Mouse (Mus musculus): Measurements from ENCODE around the gene Defb43. TPM values are rescaled to one million over a fixed set of nuclear protein-coding genes. Genes with fewer than 3 reads are reported as not detected.

The Defb43 gene
- polyA plus RNA-seq, 1 experiment from 2014 or later, result not detected

DNA sequence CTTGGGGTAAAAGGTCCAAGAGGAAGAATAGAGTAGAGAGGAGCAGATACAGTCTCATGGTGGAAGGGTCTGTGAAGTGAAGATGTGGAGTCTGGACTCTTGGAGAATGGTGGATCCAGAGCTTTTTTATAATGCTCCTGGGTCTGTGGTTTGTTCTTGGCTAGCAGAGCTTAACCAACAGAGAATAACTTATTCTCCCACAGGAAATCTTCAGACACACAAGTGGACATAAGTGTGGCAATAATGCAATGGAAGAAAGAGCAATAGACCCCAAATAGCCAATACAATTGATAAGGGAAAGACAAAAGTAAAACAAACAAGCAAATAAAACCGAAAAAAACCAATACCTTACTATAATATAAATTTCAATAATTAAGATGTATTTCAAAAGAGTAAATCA, 27.2 kb upstream of the Defb43 start, which contains the start of gene Defb48:
Gene Defb48 (minus strand): TSS at position 101 of the 400 bp plus-strand sequence.
- ATAC-seq (no peak), DNase-seq (no peak)
- H3K27me3 ChIP-seq (ENCODE audit: insufficient read depth, low read length), result no peaks in the 10 kb centered on the region
- 56% methylated on average over 1 of the region's 1 CpGs for WGBS (ENCODE audit: insufficient replicate concordance)
- no peaks in the 10 kb centered on the region for H3K36me3 ChIP-seq (replicated peaks; ENCODE audit: insufficient read depth, low read length)
- H3K27ac ChIP-seq (ENCODE audit: low read depth), result no peak within 1 kb of the TSS
- TF ChIP-seq CTCF (IDR thresholded peaks at IDR 0.05; ENCODE audit: low read depth) (no peak), EP300 (IDR thresholded peaks at IDR 0.05; ENCODE audit: low read depth) (no peak)
- no peaks in the 10 kb centered on the region for H3K4me1 ChIP-seq (ENCODE audit: insufficient read depth)
- H3K4me3 ChIP-seq (ENCODE audit: low read depth, low read length), result no peak within 1 kb of the TSS
- no peak within 1 kb of the TSS for H3K4me2 ChIP-seq (ENCODE audit: low read depth, low read length)
- H3K9me3 ChIP-seq (ENCODE audit: low read length), result no peaks in the 10 kb centered on the region
- no peak within 1 kb of the TSS for H3K9ac ChIP-seq (replicated peaks)

DNA sequence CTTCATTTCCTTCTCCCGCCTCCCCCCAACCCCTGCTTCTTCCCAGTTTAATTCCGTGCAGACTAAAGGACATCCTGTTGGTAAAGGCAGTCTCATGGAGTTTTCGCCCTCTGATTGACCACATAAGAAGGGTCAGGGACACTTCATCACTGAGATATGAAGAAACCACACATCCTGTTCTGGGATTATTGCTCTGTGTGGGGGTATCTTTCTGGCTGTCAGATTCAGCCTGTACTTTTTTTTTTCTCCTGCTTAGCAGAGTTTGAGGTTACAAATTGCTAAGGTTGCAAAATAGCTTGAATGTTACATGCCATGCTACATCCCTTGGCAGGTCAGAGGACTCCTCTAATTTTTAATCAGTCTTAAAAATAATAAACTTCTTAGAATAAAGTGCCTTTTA, 20.3 kb upstream of the Defb43 start:
- ATAC-seq, result 0 out of 2 replicates have a peak, but pooled peaks have one; percentile 21
- H3K4me1 ChIP-seq (ENCODE audit: insufficient read depth), result no peaks in the 10 kb centered on the region
- WGBS (ENCODE audit: insufficient replicate concordance), result 42% methylated on average over 3 of the region's 3 CpGs

DNA sequence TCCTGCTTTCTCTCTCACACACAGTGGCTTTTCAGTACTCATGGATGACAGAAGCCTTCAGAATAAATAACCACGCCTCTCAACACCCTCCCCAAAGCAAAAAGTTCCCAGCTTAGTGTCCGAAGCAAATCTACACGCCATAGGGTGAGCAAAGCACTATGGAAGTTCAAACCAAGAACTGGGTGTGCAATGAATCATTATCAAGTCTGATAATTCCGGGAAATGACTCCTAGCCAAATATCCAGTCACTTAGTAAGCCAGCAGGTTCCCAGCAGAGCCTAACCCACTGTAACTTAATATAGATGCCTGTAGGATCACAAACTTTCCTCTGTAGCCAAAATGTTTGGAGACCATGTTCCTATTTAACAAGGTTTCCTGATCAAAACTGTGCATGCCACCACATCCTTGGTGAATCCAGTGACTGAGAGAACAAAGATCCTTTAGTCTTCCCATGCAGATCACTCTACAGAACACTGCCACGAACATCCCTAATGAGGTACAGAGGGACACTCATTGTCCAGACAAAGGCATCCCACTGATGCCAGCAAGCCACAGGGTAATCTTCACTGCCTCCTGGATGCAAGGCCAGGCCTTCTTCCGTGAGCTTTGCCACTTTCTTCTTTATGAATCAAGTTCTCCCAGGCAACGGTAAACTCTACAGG, 19.6 kb upstream of the Defb43 start:
- Histone ChIP-seq H3K9ac (replicated peaks) (no peak overlapping the region), H3K36me3 (replicated peaks; ENCODE audit: insufficient read depth, low read length) (no peaks in the 10 kb centered on the region), H3K4me2 (ENCODE audit: low read depth, low read length) (no peak overlapping the region), H3K4me1 (ENCODE audit: insufficient read depth) (no peaks in the 10 kb centered on the region), H3K4me3 (ENCODE audit: low read depth, low read length) (no peak overlapping the region), H3K27ac (ENCODE audit: low read depth) (no peak overlapping the region; the same call in 1 of the 2 replicates), H3K27me3 (ENCODE audit: insufficient read depth, low read length) (no peaks in the 10 kb centered on the region), H3K9me3 (ENCODE audit: low read length) (no peaks in the 10 kb centered on the region)
- DNase-seq (no peak), ATAC-seq (no peak)
- 76% methylated on average over 7 of the region's 7 CpGs for WGBS (ENCODE audit: insufficient replicate concordance)
- TF ChIP-seq CTCF (IDR thresholded peaks at IDR 0.05; ENCODE audit: low read depth) (no peak), EP300 (IDR thresholded peaks at IDR 0.05; ENCODE audit: low read depth) (no peak)

More for the DNA sequence above, 20.3 kb upstream of the Defb43 start:
- H3K4me2 ChIP-seq (ENCODE audit: low read depth, low read length), result no peak overlapping the region
- no peak overlapping the region; the same call in 1 of the 2 replicates for H3K27ac ChIP-seq (ENCODE audit: low read depth)
- H3K9me3 ChIP-seq (ENCODE audit: low read length), result no peaks in the 10 kb centered on the region
- TF ChIP-seq CTCF (IDR thresholded peaks at IDR 0.05; ENCODE audit: low read depth) (no peak), EP300 (IDR thresholded peaks at IDR 0.05; ENCODE audit: low read depth) (peak; percentile 23; the same call in 1 of the 2 replicates)
- H3K36me3 ChIP-seq (replicated peaks; ENCODE audit: insufficient read depth, low read length), result no peaks in the 10 kb centered on the region
- no peak for DNase-seq
- H3K27me3 ChIP-seq (ENCODE audit: insufficient read depth, low read length), result no peaks in the 10 kb centered on the region
- H3K9ac ChIP-seq (replicated peaks), result no peak overlapping the region
- H3K4me3 ChIP-seq (ENCODE audit: low read depth, low read length), result no peak overlapping the region

DNA sequence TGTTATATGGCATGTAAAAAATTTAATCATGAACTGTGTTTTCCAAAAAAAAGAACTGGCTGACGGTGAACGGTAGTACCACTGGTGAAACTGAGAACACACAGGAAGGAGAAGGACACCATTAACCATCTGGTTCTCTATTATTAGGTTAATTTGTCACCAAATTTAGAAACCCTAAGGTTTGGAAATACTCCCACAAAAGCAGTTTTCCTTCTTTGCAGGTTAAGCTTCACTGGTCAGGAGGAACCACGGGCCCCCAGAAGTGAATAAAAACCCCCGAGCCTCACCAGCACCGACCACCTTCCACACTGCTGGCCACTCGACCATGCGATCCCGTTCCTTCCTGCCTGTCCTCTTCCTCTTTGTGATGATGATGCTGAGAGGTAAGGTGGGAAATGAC, 13.8 kb upstream of the Defb43 start, which contains the start of gene Defb47:
Gene Defb47 (plus strand): TSS at position 301 of the 400 bp plus-strand sequence.
- H3K9ac ChIP-seq (replicated peaks), result no peak within 1 kb of the TSS
- no peaks in the 10 kb centered on the region; the same call in 1 of the 2 replicates for H3K4me1 ChIP-seq (ENCODE audit: insufficient read depth)
- ATAC-seq (no peak), DNase-seq (no peak)
- no peak within 1 kb of the TSS for H3K27ac ChIP-seq (ENCODE audit: low read depth)
- no peak within 1 kb of the TSS for H3K4me3 ChIP-seq (ENCODE audit: low read depth, low read length)
- H3K4me2 ChIP-seq (ENCODE audit: low read depth, low read length), result no peak within 1 kb of the TSS
- TF ChIP-seq EP300 (IDR thresholded peaks at IDR 0.05; ENCODE audit: low read depth) (no peak), CTCF (IDR thresholded peaks at IDR 0.05; ENCODE audit: low read depth) (no peak)
- H3K9me3 ChIP-seq (ENCODE audit: low read length), result no peaks in the 10 kb centered on the region
- H3K36me3 ChIP-seq (replicated peaks; ENCODE audit: insufficient read depth, low read length), result no peaks in the 10 kb centered on the region
- H3K27me3 ChIP-seq (ENCODE audit: insufficient read depth, low read length), result no peaks in the 10 kb centered on the region
- WGBS (ENCODE audit: insufficient replicate concordance), result 59% methylated on average over 8 of the region's 8 CpGs

DNA sequence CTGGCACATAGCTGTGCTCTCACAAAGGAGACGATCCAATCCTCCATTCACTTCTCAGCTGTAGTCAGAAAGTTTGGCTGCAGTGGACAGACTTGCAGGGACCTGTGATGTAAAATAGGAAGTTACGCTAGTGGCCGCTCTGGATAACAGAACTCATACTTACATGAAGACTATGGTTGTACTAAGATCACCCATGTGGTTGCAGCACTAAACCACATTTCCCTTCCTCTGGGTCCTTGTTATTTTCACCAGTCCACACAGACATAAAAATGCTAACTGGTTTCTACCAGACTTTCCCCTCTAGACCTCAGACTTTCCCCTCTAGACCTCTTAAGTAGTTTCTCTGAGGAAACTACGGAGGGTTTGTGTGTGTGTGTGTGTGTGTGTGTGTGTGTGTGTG, 12.6 kb upstream of the Defb43 start:
- TF ChIP-seq CTCF (IDR thresholded peaks at IDR 0.05; ENCODE audit: low read depth) (no peak), EP300 (IDR thresholded peaks at IDR 0.05; ENCODE audit: low read depth) (no peak)
- ATAC-seq, result no peak
- no peak overlapping the region for H3K9ac ChIP-seq (replicated peaks)

DNA sequence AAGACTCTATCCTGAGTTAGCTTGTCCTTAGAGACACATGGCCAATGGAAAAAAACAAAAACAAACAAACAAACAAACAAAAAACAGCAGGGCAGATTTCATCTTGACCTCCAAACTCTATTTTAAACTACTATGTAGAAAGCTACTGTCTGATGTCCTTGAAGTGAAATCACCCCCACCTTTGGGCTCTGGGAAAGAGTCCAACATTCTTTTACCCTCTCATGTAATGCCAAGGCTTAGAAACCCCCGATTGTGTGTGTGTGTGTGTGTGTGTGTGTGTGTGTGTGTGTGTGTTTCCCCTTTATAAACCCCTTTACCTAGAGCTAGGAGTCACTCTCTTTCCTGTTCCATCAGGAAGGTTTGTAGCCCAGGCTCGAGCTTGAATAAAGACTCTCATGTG, 9.0 kb upstream of the Defb43 start:
- DNase-seq, result no peak
- WGBS (ENCODE audit: insufficient replicate concordance), result 65% methylated on average over 2 of the region's 2 CpGs
- no peaks in the 10 kb centered on the region for H3K9me3 ChIP-seq (ENCODE audit: low read length)

More for the DNA sequence above, 12.6 kb upstream of the Defb43 start:
- H3K4me2 ChIP-seq (ENCODE audit: low read depth, low read length), result no peak overlapping the region
- no peaks in the 10 kb centered on the region; the same call in 1 of the 2 replicates for H3K4me1 ChIP-seq (ENCODE audit: insufficient read depth)
- H3K9me3 ChIP-seq (ENCODE audit: low read length), result no peaks in the 10 kb centered on the region
- 35% methylated on average over 4 of the region's 4 CpGs for WGBS (ENCODE audit: insufficient replicate concordance)
- no peak overlapping the region for H3K27ac ChIP-seq (ENCODE audit: low read depth)
- H3K36me3 ChIP-seq (replicated peaks; ENCODE audit: insufficient read depth, low read length), result no peaks in the 10 kb centered on the region
- no peaks in the 10 kb centered on the region for H3K27me3 ChIP-seq (ENCODE audit: insufficient read depth, low read length)
- H3K4me3 ChIP-seq (ENCODE audit: low read depth, low read length), result no peak overlapping the region
- DNase-seq, result no peak

More for the DNA sequence above, 9.0 kb upstream of the Defb43 start:
- no peaks in the 10 kb centered on the region; the same call in 1 of the 2 replicates for H3K4me1 ChIP-seq (ENCODE audit: insufficient read depth)
- H3K27ac ChIP-seq (ENCODE audit: low read depth), result no peak overlapping the region
- H3K4me3 ChIP-seq (ENCODE audit: low read depth, low read length), result no peak overlapping the region
- no peaks in the 10 kb centered on the region for H3K27me3 ChIP-seq (ENCODE audit: insufficient read depth, low read length)
- H3K9ac ChIP-seq (replicated peaks), result no peak overlapping the region
- TF ChIP-seq CTCF (IDR thresholded peaks at IDR 0.05; ENCODE audit: low read depth) (no peak), EP300 (IDR thresholded peaks at IDR 0.05; ENCODE audit: low read depth) (no peak)
- H3K36me3 ChIP-seq (replicated peaks; ENCODE audit: insufficient read depth, low read length), result no peaks in the 10 kb centered on the region
- ATAC-seq, result no peak
- H3K4me2 ChIP-seq (ENCODE audit: low read depth, low read length), result no peak overlapping the region

Data from liver, postnatal 0 days (tissue).